Mouse (Mus musculus) embryo, embryonic 11 days (tissue): ENCODE measurements at regions not wholly inside any gene's neighbourhood (a gene's known extent, or its start where the extent isn't known, plus 50 kb on each side); places are given as distances from the start of the nearest gene placed in this dataset.

Experiments used
- DNase-seq: peaks from one replicate; pipeline ENCODE4 v3.0.0-alpha.2; 2015

- no peak for DNase-seq
These were observed 385.0 kb downstream of the Kcnj2 start for GRCm38 (mm10) chr11:111450811-111451494.

GRCm38 (mm10) chr11:111460046-111460445 is 394.1 kb downstream of the Kcnj2 start:
- no peak for DNase-seq

GRCm38 (mm10) chr11:111484981-111485380 is 419.0 kb downstream of the Kcnj2 start:
- DNase-seq: no peak

- DNase-seq: no peak
These were observed 446.5 kb downstream of the Kcnj2 start for GRCm38 (mm10) chr11:111512471-111512870.

GRCm38 (mm10) chr11:111522716-111523115 is 456.8 kb downstream of the Kcnj2 start:
- DNase-seq: no peak

- peak; percentile 35 for DNase-seq
These were observed 457.5 kb downstream of the Kcnj2 start for GRCm38 (mm10) chr11:111523465-111523864.

GRCm38 (mm10) chr11:111526010-111526742 is 460.2 kb downstream of the Kcnj2 start:
- DNase-seq: no peak

- no peak for DNase-seq
These were observed 463.6 kb downstream of the Kcnj2 start for GRCm38 (mm10) chr11:111529591-111529990.

- no peak for DNase-seq
These were observed 464.9 kb downstream of the Kcnj2 start for GRCm38 (mm10) chr11:111530912-111531311.

GRCm38 (mm10) chr11:111532457-111532856 is 466.5 kb downstream of the Kcnj2 start:
- DNase-seq: peak; percentile 67

- peak; percentile 76 for DNase-seq
These were observed 470.3 kb downstream of the Kcnj2 start for GRCm38 (mm10) chr11:111536040-111536836.

GRCm38 (mm10) chr11:111537654-111538053 is 471.7 kb downstream of the Kcnj2 start:
- peak; percentile 78 for DNase-seq

- peak; percentile 72 for DNase-seq
These were observed 474.0 kb downstream of the Kcnj2 start for GRCm38 (mm10) chr11:111539960-111540359.

GRCm38 (mm10) chr11:111545291-111545690 is 479.3 kb downstream of the Kcnj2 start:
- no peak for DNase-seq

- DNase-seq: no peak
These were observed 489.2 kb downstream of the Kcnj2 start for GRCm38 (mm10) chr11:111555131-111555530.

- DNase-seq: no peak
These were observed 489.7 kb downstream of the Kcnj2 start for GRCm38 (mm10) chr11:111555615-111556014.

- DNase-seq: peak; percentile 56
These were observed 492.6 kb downstream of the Kcnj2 start for GRCm38 (mm10) chr11:111558302-111559140.

GRCm38 (mm10) chr11:111563171-111563570 is 497.2 kb downstream of the Kcnj2 start:
- peak; percentile 45 for DNase-seq

- DNase-seq: no peak
These were observed 502.1 kb downstream of the Kcnj2 start for GRCm38 (mm10) chr11:111568041-111568440.

- DNase-seq: peak; percentile 60
These were observed 502.9 kb downstream of the Kcnj2 start for GRCm38 (mm10) chr11:111568876-111569275.

- DNase-seq: peak; percentile 26
These were observed 511.9 kb downstream of the Kcnj2 start for GRCm38 (mm10) chr11:111577883-111578282.

GRCm38 (mm10) chr11:111582980-111583379 is 517.0 kb downstream of the Kcnj2 start:
- DNase-seq: peak; percentile 17
